Mouse (Mus musculus) R1 (cell line): ENCODE data around the gene Usp43.
A peak's percentile ranks its signal among the peaks of the same experiment; 100 is the strongest.

ENCODE experiments used
- DNase-seq: peaks from one replicate; pipeline ENCODE4 v3.0.0-alpha.2; 2018; ENCODE audit warnings: low read depth, low spot score

Usp43 gene

GRCm38 (mm10) chr11:67811535-67811934 is 110.4 kb downstream of the Usp43 start:
- DNase-seq = no peak

- DNase-seq = no peak
Observed at GRCm38 (mm10) chr11:67808051-67808450, 113.9 kb downstream of the Usp43 start.

- peak; percentile 6 for DNase-seq
Observed at GRCm38 (mm10) chr11:67806832-67807597, 114.9 kb downstream of the Usp43 start.

- peak; percentile 25 for DNase-seq
Observed at GRCm38 (mm10) chr11:67805538-67805937, 116.4 kb downstream of the Usp43 start.
